Mouse (Mus musculus): ENCODE measurements around the gene Clcnkb. TPM values are rescaled to one million over a fixed set of nuclear protein-coding genes. Genes with fewer than 3 reads are reported as not detected.

Gene Clcnkb
- polyA plus RNA-seq, 1 experiment from 2014 or later = 0.90 TPM

GRCm38 (mm10) chr4:141456193-141456938 is 40.6 kb upstream of the Clcnkb start:
- 88% methylated on average over 14 of the region's 14 CpGs for WGBS (ENCODE audit: insufficient replicate concordance)
- Histone ChIP-seq H3K9me3 (replicated peaks; ENCODE audit: control insufficient read depth, low read length) (no peaks in the 10 kb centered on the region), H3K36me3 (ENCODE audit: control insufficient read depth, insufficient read depth, low read length) (peaks cover 7% of the 10 kb centered on the region; the same call in 1 of the 2 replicates), H3K9ac (ENCODE audit: low read depth, low read length) (no peak overlapping the region), H3K27ac (ENCODE audit: low read depth, low read length) (no peak overlapping the region), H3K4me1 (ENCODE audit: control insufficient read depth, insufficient read depth, low read length) (peaks cover 17% of the 10 kb centered on the region), H3K27me3 (ENCODE audit: control insufficient read depth, insufficient read depth, low read length) (no peaks in the 10 kb centered on the region), H3K4me2 (no peak overlapping the region), H3K4me3 (ENCODE audit: low read depth, low read length) (no peak overlapping the region)
- ATAC-seq (replicated peaks; ENCODE audit: insufficient number of reproducible peaks, low FRiP score, low TSS enrichment) = no peak

DNA sequence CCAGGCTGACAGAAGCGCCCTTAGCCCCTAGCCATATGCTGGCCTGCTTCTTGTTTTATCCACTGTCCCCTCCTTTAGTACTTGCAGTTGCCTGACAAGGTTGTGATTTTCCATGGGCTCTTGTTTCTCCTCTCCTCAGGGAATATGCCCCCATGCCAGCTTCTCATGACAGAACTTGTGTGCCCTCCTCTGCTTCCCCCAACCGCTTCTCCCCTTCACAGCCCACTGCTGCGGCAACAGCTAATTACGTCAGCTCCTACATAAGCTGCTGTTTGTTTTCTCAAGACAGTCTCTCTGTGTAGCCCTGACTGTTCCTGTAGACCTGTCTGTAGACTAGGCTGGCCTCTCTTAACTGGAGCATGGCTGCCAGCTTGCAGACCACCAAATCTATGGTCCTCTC is 39.7 kb upstream of the Clcnkb start:
- WGBS (ENCODE audit: insufficient replicate concordance) = 77% methylated on average over 4 of the region's 4 CpGs

DNA sequence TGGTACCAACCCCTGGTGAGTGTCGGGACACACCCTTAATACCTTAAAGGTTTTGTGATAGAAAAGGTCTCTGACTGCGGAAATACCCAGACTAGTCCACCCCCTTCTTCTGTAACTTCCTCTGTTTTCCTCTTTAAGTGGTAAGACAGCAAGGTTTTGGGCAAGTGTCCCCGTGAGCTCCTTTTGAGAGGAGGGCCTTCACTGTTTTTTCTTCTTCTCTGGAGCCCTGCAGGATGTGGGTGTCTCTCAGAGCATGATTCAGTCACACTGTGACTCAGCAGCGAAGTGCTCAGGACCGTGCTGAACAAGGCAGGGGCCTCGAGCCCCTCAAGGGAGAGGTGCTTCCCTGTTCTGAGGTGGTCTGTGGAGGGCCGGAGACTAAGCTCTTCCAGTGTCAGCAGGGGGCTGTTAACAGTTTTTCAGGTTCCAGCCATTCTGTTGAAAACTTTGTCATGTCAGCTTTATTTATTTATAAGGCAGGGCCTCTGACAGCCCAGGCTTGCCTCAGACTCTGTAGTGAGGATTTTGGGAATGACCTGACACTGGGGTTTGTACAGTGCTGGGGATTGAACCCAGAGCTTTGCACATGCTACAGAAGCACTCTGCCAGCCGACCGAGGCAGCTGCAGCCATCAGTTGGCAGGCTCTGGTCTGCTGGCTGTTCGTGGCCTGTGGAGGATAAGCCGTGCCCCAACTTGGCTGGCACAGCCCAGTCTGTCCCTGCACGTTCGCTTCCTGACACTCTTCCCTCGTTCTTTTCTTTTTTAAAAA is 39.0 kb upstream of the Clcnkb start:
- Histone ChIP-seq H3K4me3 (ENCODE audit: low read depth, low read length) (no peak overlapping the region), H3K9ac (ENCODE audit: low read depth, low read length) (no peak overlapping the region), H3K4me1 (ENCODE audit: control insufficient read depth, insufficient read depth, low read length) (peaks cover 17% of the 10 kb centered on the region), H3K27me3 (ENCODE audit: control insufficient read depth, insufficient read depth, low read length) (no peaks in the 10 kb centered on the region), H3K4me2 (no peak overlapping the region), H3K9me3 (replicated peaks; ENCODE audit: control insufficient read depth, low read length) (no peaks in the 10 kb centered on the region), H3K27ac (ENCODE audit: low read depth, low read length) (no peak overlapping the region), H3K36me3 (ENCODE audit: control insufficient read depth, insufficient read depth, low read length) (peaks cover 7% of the 10 kb centered on the region)
- WGBS (ENCODE audit: insufficient replicate concordance) = 70% methylated on average over 14 of the region's 14 CpGs
- no peak for ATAC-seq (replicated peaks; ENCODE audit: insufficient number of reproducible peaks, low FRiP score, low TSS enrichment)

More for the DNA sequence above, 39.7 kb upstream of the Clcnkb start:
- Histone ChIP-seq H3K9me3 (replicated peaks; ENCODE audit: control insufficient read depth, low read length) (no peaks in the 10 kb centered on the region), H3K27ac (ENCODE audit: low read depth, low read length) (no peak overlapping the region), H3K4me1 (ENCODE audit: control insufficient read depth, insufficient read depth, low read length) (peaks cover 17% of the 10 kb centered on the region), H3K9ac (ENCODE audit: low read depth, low read length) (no peak overlapping the region), H3K4me2 (no peak overlapping the region), H3K27me3 (ENCODE audit: control insufficient read depth, insufficient read depth, low read length) (no peaks in the 10 kb centered on the region), H3K4me3 (ENCODE audit: low read depth, low read length) (no peak overlapping the region), H3K36me3 (ENCODE audit: control insufficient read depth, insufficient read depth, low read length) (peaks cover 7% of the 10 kb centered on the region; the same call in 1 of the 2 replicates)
- ATAC-seq (replicated peaks; ENCODE audit: insufficient number of reproducible peaks, low FRiP score, low TSS enrichment) = no peak

- Histone ChIP-seq H3K9me3 (replicated peaks; ENCODE audit: control insufficient read depth, low read length) (no peaks in the 10 kb centered on the region), H3K36me3 (ENCODE audit: control insufficient read depth, insufficient read depth, low read length) (peaks cover 28% of the 10 kb centered on the region), H3K4me3 (ENCODE audit: low read depth, low read length) (no peak overlapping the region), H3K27ac (ENCODE audit: low read depth, low read length) (no peak overlapping the region), H3K4me2 (no peak overlapping the region), H3K4me1 (ENCODE audit: control insufficient read depth, insufficient read depth, low read length) (0 out of 2 replicates have a peak, but pooled peaks cover 4% of the 10 kb centered on the region), H3K27me3 (ENCODE audit: control insufficient read depth, insufficient read depth, low read length) (no peaks in the 10 kb centered on the region), H3K9ac (ENCODE audit: low read depth, low read length) (no peak overlapping the region)
- no peak for ATAC-seq (replicated peaks; ENCODE audit: insufficient number of reproducible peaks, low FRiP score, low TSS enrichment)
- WGBS (ENCODE audit: insufficient replicate concordance) = 91% methylated on average over 9 of the region's 9 CpGs
Observed at GRCm38 (mm10) chr4:141451916-141452450, 36.2 kb upstream of the Clcnkb start.

GRCm38 (mm10) chr4:141451251-141451650 is 35.4 kb upstream of the Clcnkb start:
- no peak for ATAC-seq (replicated peaks; ENCODE audit: insufficient number of reproducible peaks, low FRiP score, low TSS enrichment)
- H3K9ac ChIP-seq (ENCODE audit: low read depth, low read length) = no peak overlapping the region
- no peak overlapping the region for H3K27ac ChIP-seq (ENCODE audit: low read depth, low read length)
- WGBS (ENCODE audit: insufficient replicate concordance) = 76% methylated on average over 2 of the region's 2 CpGs
- H3K4me2 ChIP-seq = no peak overlapping the region
- H3K4me1 ChIP-seq (ENCODE audit: control insufficient read depth, insufficient read depth, low read length) = 0 out of 2 replicates have a peak, but pooled peaks cover 5% of the 10 kb centered on the region
- no peak overlapping the region for H3K4me3 ChIP-seq (ENCODE audit: low read depth, low read length)
- no peaks in the 10 kb centered on the region for H3K27me3 ChIP-seq (ENCODE audit: control insufficient read depth, insufficient read depth, low read length)
- H3K36me3 ChIP-seq (ENCODE audit: control insufficient read depth, insufficient read depth, low read length) = peaks cover 29% of the 10 kb centered on the region
- no peaks in the 10 kb centered on the region for H3K9me3 ChIP-seq (replicated peaks; ENCODE audit: control insufficient read depth, low read length)

DNA sequence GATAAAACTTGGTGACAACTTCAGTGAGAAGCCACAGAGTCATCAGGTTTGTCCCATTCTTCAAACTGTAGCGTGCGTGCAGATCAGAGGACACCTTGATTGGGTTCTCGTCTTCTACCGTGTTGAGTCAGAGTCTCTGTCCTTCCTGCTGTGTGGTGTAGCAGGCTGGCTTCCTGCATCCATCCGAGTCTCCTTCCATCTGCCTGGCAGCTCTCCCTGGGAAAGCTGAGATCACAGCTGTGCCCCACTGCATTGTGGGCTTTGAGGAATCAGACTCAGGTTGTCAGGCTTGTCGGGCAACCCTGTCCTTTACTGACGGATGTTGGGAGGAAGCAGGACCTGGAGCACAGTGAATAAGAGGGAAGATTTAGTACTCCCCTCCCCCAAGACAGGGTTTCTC is 30.4 kb upstream of the Clcnkb start:
- Histone ChIP-seq H3K4me2 (no peak overlapping the region; the same call in 1 of the 2 replicates), H3K4me3 (ENCODE audit: low read depth, low read length) (no peak overlapping the region), H3K27me3 (ENCODE audit: control insufficient read depth, insufficient read depth, low read length) (no peaks in the 10 kb centered on the region), H3K36me3 (ENCODE audit: control insufficient read depth, insufficient read depth, low read length) (peaks cover 22% of the 10 kb centered on the region), H3K9ac (ENCODE audit: low read depth, low read length) (no peak overlapping the region), H3K9me3 (replicated peaks; ENCODE audit: control insufficient read depth, low read length) (no peaks in the 10 kb centered on the region), H3K4me1 (ENCODE audit: control insufficient read depth, insufficient read depth, low read length) (peaks cover 15% of the 10 kb centered on the region), H3K27ac (ENCODE audit: low read depth, low read length) (no peak overlapping the region)
- no peak for ATAC-seq (replicated peaks; ENCODE audit: insufficient number of reproducible peaks, low FRiP score, low TSS enrichment)
- WGBS (ENCODE audit: insufficient replicate concordance) = 67% methylated on average over 7 of the region's 7 CpGs

GRCm38 (mm10) chr4:141445328-141445720 is 29.5 kb upstream of the Clcnkb start:
- peak overlapping the region; percentile 100 for H3K4me3 ChIP-seq (ENCODE audit: low read depth, low read length)
- peaks cover 15% of the 10 kb centered on the region for H3K4me1 ChIP-seq (ENCODE audit: control insufficient read depth, insufficient read depth, low read length)
- H3K27ac ChIP-seq (ENCODE audit: low read depth, low read length) = no peak overlapping the region
- H3K9ac ChIP-seq (ENCODE audit: low read depth, low read length) = peak overlapping the region; percentile 95
- 16% methylated on average over 14 of the region's 14 CpGs for WGBS (ENCODE audit: insufficient replicate concordance)
- H3K9me3 ChIP-seq (replicated peaks; ENCODE audit: control insufficient read depth, low read length) = no peaks in the 10 kb centered on the region
- H3K27me3 ChIP-seq (ENCODE audit: control insufficient read depth, insufficient read depth, low read length) = no peaks in the 10 kb centered on the region
- H3K36me3 ChIP-seq (ENCODE audit: control insufficient read depth, insufficient read depth, low read length) = peaks cover 22% of the 10 kb centered on the region
- peak overlapping the region; percentile 87 for H3K4me2 ChIP-seq
- ATAC-seq (replicated peaks; ENCODE audit: insufficient number of reproducible peaks, low FRiP score, low TSS enrichment) = no peak

DNA sequence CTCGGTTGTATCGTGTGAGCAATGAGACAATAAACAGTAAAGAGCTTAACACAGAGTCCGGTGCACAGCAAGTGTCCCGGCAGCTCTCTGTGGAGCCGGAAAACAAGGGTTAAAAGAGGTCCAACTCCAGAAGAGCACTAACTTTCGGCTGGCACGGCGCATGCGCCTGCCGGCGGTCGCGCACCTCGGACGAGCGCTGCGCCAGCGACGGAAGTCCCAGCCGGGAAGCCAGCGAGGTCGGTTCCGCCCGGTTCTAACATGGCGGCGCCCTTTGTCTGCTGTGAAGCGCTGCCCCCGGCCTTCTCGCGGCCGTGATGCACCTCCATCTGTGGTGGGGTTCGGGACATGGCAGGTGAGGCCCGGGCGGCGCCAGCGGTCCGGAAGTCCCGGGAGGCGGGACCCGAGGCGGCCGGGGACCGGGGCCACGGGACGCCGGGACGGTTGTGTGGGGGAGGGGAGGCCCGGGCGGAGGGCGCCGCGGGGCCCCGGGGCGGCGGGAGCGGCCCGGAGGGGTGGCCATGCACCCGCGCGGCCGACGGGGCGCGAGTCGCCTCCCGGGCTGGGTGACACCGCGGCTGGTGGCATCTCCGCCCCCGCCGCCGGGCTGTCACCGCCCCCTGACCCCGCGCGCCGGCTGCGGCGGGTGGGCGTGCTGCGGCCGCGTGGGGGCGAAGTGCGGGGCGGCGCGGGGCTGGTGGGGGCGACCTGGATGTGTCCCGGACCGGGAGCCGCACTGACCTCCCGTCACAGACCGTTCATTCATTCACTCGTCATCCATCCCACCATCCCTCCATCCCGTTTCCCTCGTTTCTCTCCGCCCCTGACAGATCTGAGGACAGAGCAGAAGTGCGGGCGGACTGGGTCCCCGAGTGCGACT is 28.9 kb upstream of the Clcnkb start, which contains the start of gene Zbtb17:
Gene Zbtb17, plus strand, starts transcription at position 204 of the 877 bp plus-strand sequence.
- H3K9me3 ChIP-seq (replicated peaks; ENCODE audit: control insufficient read depth, low read length) = no peaks in the 10 kb centered on the region
- peak within 1 kb of the TSS; percentile 83 for H3K27ac ChIP-seq (ENCODE audit: low read depth, low read length)
- peak within 1 kb of the TSS; percentile 95 for H3K9ac ChIP-seq (ENCODE audit: low read depth, low read length)
- ATAC-seq (replicated peaks; ENCODE audit: insufficient number of reproducible peaks, low FRiP score, low TSS enrichment) = peak; percentile 80
- H3K4me2 ChIP-seq = peak within 1 kb of the TSS; percentile 87
- WGBS (ENCODE audit: insufficient replicate concordance) = 1% methylated on average over 66 of the region's 102 CpGs
- peaks cover 15% of the 10 kb centered on the region for H3K4me1 ChIP-seq (ENCODE audit: control insufficient read depth, insufficient read depth, low read length)
- H3K36me3 ChIP-seq (ENCODE audit: control insufficient read depth, insufficient read depth, low read length) = peaks cover 21% of the 10 kb centered on the region
- H3K4me3 ChIP-seq (ENCODE audit: low read depth, low read length) = peak within 1 kb of the TSS; percentile 100
- H3K27me3 ChIP-seq (ENCODE audit: control insufficient read depth, insufficient read depth, low read length) = no peaks in the 10 kb centered on the region
